Mouse (Mus musculus) heart, adult 18-20 months (tissue): ENCODE results near the gene Ogfod2. TPM values are rescaled to one million over a fixed set of nuclear protein-coding genes. Genes with fewer than 3 reads are reported as not detected.

Experiments
- DNase-seq, 2 experiments: peaks; one replicate each; pipeline ENCODE4 v3.0.0; 2021 to 2022; ENCODE audit warnings: mixed read lengths in 1 of 2
- total RNA-seq, 2 experiments: library from RNA; stranded (reverse); gene quantifications; 2 replicates each; pipeline ENCODE4 v1.2.3; 2021

Ogfod2 gene
- total RNA-seq, 2 experiments from 2014 or later: 15.1 to 17.5 TPM

DNA sequence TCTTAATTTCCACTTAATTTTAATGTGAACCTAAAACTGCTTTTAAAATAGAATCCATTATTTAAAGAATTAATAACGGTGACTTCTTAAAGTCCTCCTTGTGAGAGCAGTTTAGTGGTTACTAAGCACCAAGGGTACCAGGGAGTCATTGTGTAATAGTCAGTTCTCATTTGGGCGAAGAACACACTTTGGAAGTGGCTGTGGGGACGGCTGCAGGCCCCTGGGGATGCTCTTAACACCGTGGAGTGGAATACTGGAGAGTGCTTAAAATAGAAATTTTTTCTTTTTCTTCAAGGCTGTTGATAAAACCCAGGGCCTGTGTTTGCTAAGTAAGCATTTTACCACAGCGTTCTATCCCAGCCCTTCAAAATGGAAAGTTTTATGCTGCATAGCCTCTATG lies 43.8 kb downstream of the Ogfod2 start:
- DNase-seq: no peak

DNA sequence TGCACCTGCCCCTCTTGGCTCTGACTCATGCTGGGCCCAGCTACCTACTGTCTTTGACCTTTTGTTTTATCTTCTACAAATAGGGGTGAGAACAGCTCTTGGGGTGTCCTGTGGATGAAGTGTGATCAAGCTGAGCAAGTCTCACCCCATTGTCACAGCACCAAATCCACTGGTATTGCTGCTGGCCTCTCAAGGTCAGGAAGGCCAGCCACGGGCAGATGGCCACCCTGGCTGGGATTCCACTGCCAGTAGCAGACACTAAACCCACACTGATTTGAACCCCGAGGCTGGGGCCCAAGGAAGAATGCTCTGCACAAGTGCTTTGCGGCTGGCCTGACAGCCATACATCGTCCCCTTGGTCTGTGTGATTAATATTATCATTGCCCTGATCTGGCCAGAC lies 46.2 kb downstream of the Ogfod2 start:
- DNase-seq: no peak

DNA sequence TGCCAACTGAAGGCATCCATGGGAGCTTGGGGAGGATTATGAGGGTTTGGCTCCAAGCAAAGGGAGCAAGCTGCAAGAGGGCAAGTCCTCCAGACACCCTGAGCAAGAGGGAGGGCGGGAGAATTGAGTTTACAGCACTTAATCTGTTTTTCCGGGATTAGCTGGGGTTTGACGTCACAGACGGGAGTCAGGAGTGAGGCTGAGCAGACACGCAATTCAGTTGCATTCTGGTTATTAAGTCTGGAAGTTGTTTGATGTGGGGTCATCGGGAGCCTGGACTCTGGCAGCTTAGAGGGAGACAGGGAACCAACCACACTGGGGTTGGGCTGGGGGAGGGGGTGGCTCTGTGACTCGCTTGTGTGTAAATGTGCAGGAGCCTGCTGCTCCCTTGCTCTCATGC lies 47.4 kb downstream of the Ogfod2 start:
- DNase-seq: no peak

DNA sequence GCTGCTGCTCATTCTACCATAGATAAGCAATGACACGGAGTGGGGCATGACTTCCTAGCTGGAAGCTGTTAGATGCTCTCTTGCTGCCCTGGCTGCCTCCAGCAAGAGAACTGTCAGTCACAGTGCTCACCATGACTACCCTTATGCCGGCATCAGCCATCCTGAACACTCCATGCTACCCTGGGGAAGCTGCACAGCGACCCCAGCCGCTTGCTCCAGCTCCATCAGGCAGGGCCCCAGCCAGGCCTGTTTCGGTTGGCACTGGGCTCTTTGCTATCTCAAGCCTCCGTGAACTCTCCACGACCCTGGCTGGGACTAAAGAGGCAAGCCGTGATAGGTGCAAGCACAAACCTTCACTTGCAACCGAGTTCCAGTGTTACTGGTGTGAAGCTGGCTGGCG lies 49.7 kb downstream of the Ogfod2 start:
- DNase-seq: no peak

DNA sequence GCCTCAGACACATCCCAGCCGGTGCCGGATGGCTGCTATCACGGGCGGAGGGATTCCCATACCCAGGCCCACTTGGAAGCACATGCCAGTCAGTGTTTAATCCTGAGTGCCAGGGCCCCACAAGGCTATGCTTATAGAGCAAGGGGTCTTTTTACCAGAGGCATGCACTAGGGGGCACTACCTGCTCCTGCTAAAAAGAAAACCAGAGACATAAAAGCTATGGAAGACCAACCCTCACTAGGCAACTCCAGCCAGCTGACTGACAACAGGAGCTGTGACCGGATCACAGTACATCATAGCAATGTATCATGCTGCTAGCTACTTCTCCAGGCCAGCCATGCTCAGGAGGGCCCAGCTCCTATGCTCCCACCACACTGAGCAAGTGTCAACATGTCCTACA lies 50.5 kb downstream of the Ogfod2 start:
- peak; percentile 78 to 86 for DNase-seq

DNA sequence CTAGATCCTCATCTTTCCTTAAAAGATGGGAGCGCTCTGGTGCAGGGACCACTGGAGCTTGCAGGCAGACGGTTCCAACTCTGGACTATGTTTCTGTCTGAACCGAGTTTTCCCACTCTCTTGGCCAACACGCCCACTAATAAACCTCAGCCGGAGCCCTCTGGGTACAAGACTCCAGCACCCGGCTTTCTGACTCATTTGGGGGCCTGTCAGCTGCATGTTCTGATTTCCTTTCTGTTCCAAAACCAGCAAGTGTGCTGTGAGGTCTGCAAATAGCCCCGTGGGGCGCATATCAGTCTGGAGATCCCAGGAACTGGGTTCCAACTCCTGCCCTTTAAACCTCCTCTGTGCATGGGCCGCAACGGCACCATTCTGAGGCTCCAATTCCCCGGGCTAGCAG lies 51.3 kb downstream of the Ogfod2 start:
- no peak for DNase-seq

Other genes starting within 250 kb of the Ogfod2 start
- gene Hcar2, start 246.8 kb upstream of the Ogfod2 start, total RNA-seq: under 1 TPM in 1 of 2 experiments, not detected in 1; 0.39 TPM
- under 1 TPM; 0.47 to 0.90 TPM for gene Hcar1, start 232.3 kb upstream of the Ogfod2 start, total RNA-seq
- 10 to 100 TPM; 54.0 to 58.7 TPM for gene Denr, start 205.1 kb upstream of the Ogfod2 start, total RNA-seq
- gene Gm43518, start 184.9 kb upstream of the Ogfod2 start, total RNA-seq: 1 to 10 TPM in 1 of 2 experiments, not detected in 1; 1.1 TPM
- gene Ccdc62, start 181.6 kb upstream of the Ogfod2 start, total RNA-seq: 1 to 10 TPM; 3.8 to 4.1 TPM
- 10 to 100 TPM; 11.1 to 11.3 TPM for gene Hip1r, start 138.7 kb upstream of the Ogfod2 start, total RNA-seq
- gene Vps37b, start 80.0 kb upstream of the Ogfod2 start, total RNA-seq: 10 to 100 TPM; 15.1 to 15.2 TPM
- 10 to 100 TPM in 1 of 2 experiments, 1 to 10 TPM in 1; 8.9 to 10.7 TPM for gene Abcb9, start 16.5 kb upstream of the Ogfod2 start, total RNA-seq
- gene Arl6ip4, start 3.8 kb downstream of the Ogfod2 start, total RNA-seq: 10 to 100 TPM; 36.3 to 37.8 TPM
- gene Pitpnm2, start 137.5 kb downstream of the Ogfod2 start, total RNA-seq: 10 to 100 TPM; 36.8 to 38.9 TPM
- gene Mphosph9, start 215.7 kb downstream of the Ogfod2 start, total RNA-seq: 1 to 10 TPM; 3.9 to 5.5 TPM
- gene 2810006K23Rik, start 215.8 kb downstream of the Ogfod2 start, total RNA-seq: 10 to 100 TPM; 12.4 to 14.4 TPM